Comparison of ENCODE assay signal across 9 mouse cellular contexts in genomic region chr13:63187145-63188143, GRCm38 (mm10).
DNase-seq lines count a peak whose midpoint lies in the region; ATAC-seq lines count a peak whose summit lies in the region.
"Had no signal": no experiment of that assay in that cellular context is flagged by ENCODE, and none has a peak within 500 bp of the region (broad histone marks: within the 10 kb centered on the region; RNA-seq: fewer than 3 reads in every experiment).

No protein-coding gene starts in this region.

- H3K4me1 ChIP-seq in heart, embryonic 14.5 days (ENCODE audit: control insufficient read depth in 2 of 2, insufficient read depth in 2 of 2, low read length in 2 of 2), result peaks cover 20 to 22% of the 10 kb centered on the region in 2 experiments
- H3K4me1 ChIP-seq in limb, embryonic 12.5 days (replicated peaks), result peaks cover 63% of the 10 kb centered on the region

- H3K4me2 ChIP-seq in heart, embryonic 14.5 days (ENCODE audit: low read length), result 0 out of 2 replicates have a peak overlapping the region, but pooled peaks have one; percentile 16
- 0 out of 2 replicates have a peak overlapping the region, but pooled peaks have one; percentile 3 for H3K4me2 ChIP-seq in limb, embryonic 12.5 days

- no peaks in the 10 kb centered on the region for H3K9me3 ChIP-seq in heart, embryonic 14.5 days (ENCODE audit: control insufficient read depth, low read length)
- no peaks in the 10 kb centered on the region for H3K9me3 ChIP-seq in limb, embryonic 12.5 days

- peak overlapping the region; percentile 38 to 82 for H3K27ac ChIP-seq in heart, embryonic 14.5 days (replicated peaks in 1 of 2; ENCODE audit: control insufficient read depth in 1 of 2, insufficient read depth in 1 of 2, low read depth in 2 of 2, low read length in 2 of 2)
- peak overlapping the region; percentile 92 for H3K27ac ChIP-seq in limb, embryonic 12.5 days

- H3K9ac ChIP-seq in heart, embryonic 14.5 days (ENCODE audit: low read length), result 0 out of 2 replicates have a peak overlapping the region, but pooled peaks have one; percentile 30
- no peak overlapping the region for H3K9ac ChIP-seq in limb, embryonic 12.5 days (replicated peaks)

- no peaks in the 10 kb centered on the region for H3K36me3 ChIP-seq in heart, embryonic 14.5 days (ENCODE audit: control insufficient read depth, insufficient read depth, low read length)
- peaks cover 9% of the 10 kb centered on the region; the same call in 1 of the 2 replicates for H3K36me3 ChIP-seq in limb, embryonic 12.5 days

- peak; percentile 21 for DNase-seq in adrenal gland, postnatal 14 days
- no peak for DNase-seq in adrenal gland, adult 8-10 months
- DNase-seq in Muller cell, postnatal 12 days (ENCODE audit: inconsistent ontology term), result peak; percentile 44
- no peak for DNase-seq in left cerebral cortex, postnatal 10 days (ENCODE audit: extremely low spot score in 1 of 2, low spot score in 2 of 2)
- DNase-seq in left cerebral cortex, postnatal 36 days (ENCODE audit: low spot score in 2 of 2), result no peak
- DNase-seq in layer of hippocampus, postnatal 14 days (ENCODE audit: low spot score in 2 of 2), result no peak
- DNase-seq: thymus, adult 2 months had no signal

- WGBS in heart, embryonic 14.5 days, result 41% methylated on average over 13 of the region's 13 CpGs
- 38% methylated on average over 13 of the region's 13 CpGs for WGBS in limb, embryonic 12.5 days

- intact Hi-C loops in left cerebral cortex, postnatal 10 days (cut with DNase I), result no loop called here
- intact Hi-C loops in left cerebral cortex, postnatal 36 days (cut with DNase I), result no loop called here

- ATAC-seq in heart, embryonic 14.5 days (ENCODE audit: insufficient number of reproducible peaks, insufficient read depth, low FRiP score, low read depth), result no peak
- peak; percentile 66 for ATAC-seq in limb, embryonic 12.5 days (ENCODE audit: insufficient number of reproducible peaks, insufficient read depth, low FRiP score, low TSS enrichment, low read depth)

- H3K4me3 ChIP-seq in heart, embryonic 14.5 days (ENCODE audit: control insufficient read depth in 1 of 2, insufficient read depth in 1 of 2, low read depth in 1 of 2, low read length in 2 of 2), result no peak overlapping the region
- H3K4me3 ChIP-seq in limb, embryonic 12.5 days (replicated peaks), result no peak overlapping the region

- H3K27me3 ChIP-seq in heart, embryonic 14.5 days (ENCODE audit: control insufficient read depth, insufficient read depth, low read length), result no peaks in the 10 kb centered on the region
- no peaks in the 10 kb centered on the region for H3K27me3 ChIP-seq in limb, embryonic 12.5 days

Comparison
In these comparisons a context has a peak if more than half of its experiments do, and no peak if none do; other contexts are left out.
1. DNase-seq: peak in adrenal gland, postnatal 14 days (single experiment) and Muller cell, postnatal 12 days (single experiment); none in adrenal gland, adult 8-10 months (single experiment), left cerebral cortex, postnatal 10 days (0 of 2), left cerebral cortex, postnatal 36 days (0 of 2) and layer of hippocampus, postnatal 14 days (0 of 2).